Mouse (Mus musculus): ENCODE results near the gene Ankrd13b. TPM values are rescaled to one million over a fixed set of nuclear protein-coding genes. Genes with fewer than 3 reads are reported as not detected.

Ankrd13b gene
- total and polyA plus RNA-seq, 3 experiments, result 0.55 to 2.7 (median 1.7) TPM

- TF ChIP-seq ETS1 (conservative IDR thresholded peaks at IDR 0.05; ENCODE audit: low read depth, low read length) (no peak), CTCF (conservative IDR thresholded peaks at IDR 0.05 in 1 of 2, IDR thresholded peaks at IDR 0.05 in 1 of 2; ENCODE audit: low read depth in 2 of 2, low read length in 2 of 2) (peak in 1 of 2 experiments; percentile 7; a peak in 1 of 4 replicates), CHD1 (IDR thresholded peaks at IDR 0.05; ENCODE audit: low read depth, low read length) (no peak; the same call in 1 of the 2 replicates), TCF12 (IDR thresholded peaks at IDR 0.05; ENCODE audit: low read depth, low read length) (peak; percentile 72), PAX5 (IDR thresholded peaks at IDR 0.05; ENCODE audit: low read length) (no peak), ELF1 (IDR thresholded peaks at IDR 0.05; ENCODE audit: low read depth, low read length) (peak; percentile 80), NELFE (IDR thresholded peaks at IDR 0.05; ENCODE audit: low read depth, low read length) (peak; percentile 86; the same call in 1 of the 2 replicates), JUN (IDR thresholded peaks at IDR 0.05; ENCODE audit: insufficient read depth, low read depth, low read length) (no peak), RCOR1 (conservative IDR thresholded peaks at IDR 0.05; ENCODE audit: low read depth, low read length) (no peak), ZMIZ1 (IDR thresholded peaks at IDR 0.05; ENCODE audit: low read depth, low read length) (peak; percentile 85), CHD2 (IDR thresholded peaks at IDR 0.05; ENCODE audit: low read length) (no peak), JUND (conservative IDR thresholded peaks at IDR 0.05; ENCODE audit: low read depth, low read length) (no peak), IRF4 (IDR thresholded peaks at IDR 0.05; ENCODE audit: low read depth, low read length) (peak; percentile 39; the same call in 1 of the 2 replicates), ZNF384 (IDR thresholded peaks at IDR 0.05; ENCODE audit: low read depth, low read length) (no peak), MXI1 (IDR thresholded peaks at IDR 0.05; ENCODE audit: low read depth, low read length) (no peak), POLR2A (IDR thresholded peaks at IDR 0.05; ENCODE audit: low read depth, low read length) (peak; percentile 83), MEF2A (IDR thresholded peaks at IDR 0.05; ENCODE audit: borderline replicate concordance, low read depth, low read length) (peak; percentile 30; the same call in 1 of the 2 replicates), MAFK (IDR thresholded peaks at IDR 0.05; ENCODE audit: insufficient replicate concordance, low read length) (no peak), SIN3A (IDR thresholded peaks at IDR 0.05; ENCODE audit: low read length) (peak; percentile 38), NRF1 (IDR thresholded peaks at IDR 0.05; ENCODE audit: low read depth, low read length) (peak; percentile 80), HCFC1 (IDR thresholded peaks at IDR 0.05; ENCODE audit: low read depth, low read length) (peak; percentile 68), USF2 (conservative IDR thresholded peaks at IDR 0.05; ENCODE audit: low read depth, low read length) (no peak), EP300 (IDR thresholded peaks at IDR 0.05; ENCODE audit: low read length) (no peak), POLR2AphosphoS2 (IDR thresholded peaks at IDR 0.05; ENCODE audit: low read depth, low read length) (no peak), MAZ (IDR thresholded peaks at IDR 0.05; ENCODE audit: low read depth, low read length) (peak; percentile 92), KAT2A (IDR thresholded peaks at IDR 0.05; ENCODE audit: insufficient replicate concordance, low read length) (no peak), UBTF (IDR thresholded peaks at IDR 0.05; ENCODE audit: low read depth, low read length) (no peak)
- DNase-seq (ENCODE audit: extremely low read depth), result peak; percentile 93
- Histone ChIP-seq H3K9me3 (replicated peaks; ENCODE audit: low read length) (no peaks in the 10 kb centered on the region), H3K9ac (ENCODE audit: insufficient read depth, low read depth) (peak overlapping the region; percentile 95), H3K27me3 (replicated peaks) (peaks cover 29% of the 10 kb centered on the region), H3K4me1 (ENCODE audit: control insufficient read depth in 1 of 2, insufficient read depth in 2 of 2) (peaks cover 24 to 63% of the 10 kb centered on the region in 2 experiments), H3K79me2 (replicated peaks; ENCODE audit: control insufficient read depth, extremely low read depth, insufficient read depth, poor library complexity, severe bottlenecking) (peaks cover 34% of the 10 kb centered on the region), H3K4me2 (ENCODE audit: insufficient read depth, low read depth, poor library complexity, severe bottlenecking) (peak overlapping the region; percentile 90), H3K27ac (ENCODE audit: insufficient read depth, low read depth) (peak overlapping the region; percentile 49), H3K36me3 (replicated peaks in 1 of 2; ENCODE audit: control insufficient read depth in 1 of 2, insufficient read depth in 1 of 2, low read length in 1 of 2) (peaks cover 0 to 18% of the 10 kb centered on the region in 2 experiments), H3K4me3 (replicated peaks in 1 of 3; ENCODE audit: low read depth in 2 of 3, low read length in 2 of 3, poor library complexity in 1 of 3) (peak overlapping the region; percentile 78 to 98 (median 84))
- in situ Hi-C loops (cut with MboI; ENCODE audit: low pct_ligation_motif_present, low pct_unique_long_range_greater_than_20kb, low sequenced_read_pairs) (no loop called here), dilution Hi-C loops (cut with MboI; ENCODE audit: extremely low pct_ligation_motif_present, extremely low pct_unique_long_range_greater_than_20kb, low sequenced_read_pairs) (no loop called here)
These were observed 3.4 kb upstream of the Ankrd13b start for GRCm38 (mm10) chr11:77492911-77493332.
